9 mouse cellular contexts compared by ENCODE assay signal in the genomic region with DNA sequence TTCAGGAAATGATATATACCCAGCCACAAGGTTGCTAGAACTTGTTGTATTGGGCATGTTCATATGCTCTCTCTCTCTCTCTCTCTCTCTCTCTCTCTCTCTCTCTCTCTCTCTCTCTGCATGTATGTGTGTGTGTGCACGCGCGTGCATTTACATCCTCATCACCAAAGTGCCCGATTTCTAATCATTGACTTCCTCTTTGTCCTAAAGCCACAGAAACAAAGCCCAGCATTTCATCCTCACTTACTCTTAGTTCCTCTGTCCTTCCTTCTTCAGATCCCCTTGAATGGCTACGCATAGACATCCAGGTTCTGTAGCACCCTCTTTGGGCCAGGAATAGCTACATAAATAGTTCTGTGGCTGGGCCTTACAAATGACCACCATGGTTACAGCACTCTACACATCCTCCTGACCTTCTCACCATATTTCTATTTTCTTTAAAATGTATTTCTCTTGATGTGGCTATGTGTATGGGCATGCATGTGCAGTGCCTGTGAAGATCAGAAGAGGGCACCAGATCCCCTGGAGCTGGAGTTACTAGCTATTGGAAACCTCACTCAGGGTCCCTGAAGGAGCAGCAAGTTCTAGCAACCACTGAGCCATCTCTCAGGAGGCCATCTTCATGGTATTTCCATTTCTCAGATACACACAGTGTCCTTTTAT.
DNase-seq lines count a peak whose midpoint lies in the region; TF ChIP-seq lines count a peak whose summit lies in the region.
"Had no signal": no experiment of that assay in that cellular context is flagged by ENCODE, and none has a peak within 500 bp of the region (broad histone marks: within the 10 kb centered on the region; RNA-seq: fewer than 3 reads in every experiment).

No protein-coding gene starts in this region.

- TF ChIP-seq CTCF in left cerebral cortex, adult 2 months (IDR thresholded peaks at IDR 0.05): peak; percentile 41
- TF ChIP-seq CTCF in thymus, adult 2 months (IDR thresholded peaks at IDR 0.05; ENCODE audit: borderline replicate concordance, control insufficient read depth, extremely low read depth, insufficient read depth, low read length, poor library complexity): no peak

- no peak overlapping the region for H3K27ac ChIP-seq in left cerebral cortex, adult 2 months
- no peak overlapping the region for H3K27ac ChIP-seq in thymus, adult 2 months (ENCODE audit: control insufficient read depth, insufficient read depth, low read length)

- H3K4me3 ChIP-seq in left cerebral cortex, adult 2 months: no peak overlapping the region
- no peak overlapping the region for H3K4me3 ChIP-seq in thymus, adult 2 months (ENCODE audit: control insufficient read depth, insufficient read depth, low read length)
- H3K4me3 ChIP-seq: heart, embryonic 12.5 days had no signal

- 58% methylated on average over 5 of the region's 5 CpGs for WGBS in thymus, adult 2 months

- DNase-seq in adrenal gland, postnatal 10 days: peak; percentile 22
- DNase-seq in adrenal gland, adult 2 months: no peak
- no peak for DNase-seq in left cerebral cortex, adult 2 months (ENCODE audit: extremely low spot score in 1 of 2, low spot score in 2 of 2)
- DNase-seq in left cerebral cortex, adult 18-20 months (ENCODE audit: low spot score in 2 of 2): no peak
- DNase-seq in induced T-regulatory cell, adult 2 months (ENCODE audit: low read depth): peak; percentile 6
- peak; percentile 47 for DNase-seq in thymus, adult 2 months
- no peak for DNase-seq in layer of hippocampus, postnatal 36 days
- no peak for DNase-seq in ovary, postnatal 36 days (ENCODE audit: low spot score)

- intact Hi-C loops in left cerebral cortex, adult 2 months (cut with DNase I): no loop called here

- H3K27me3 ChIP-seq in thymus, adult 2 months (ENCODE audit: control insufficient read depth, insufficient read depth, low read length): no peaks in the 10 kb centered on the region

- peaks cover 19% of the 10 kb centered on the region for H3K4me1 ChIP-seq in thymus, adult 2 months (replicated peaks; ENCODE audit: control insufficient read depth, insufficient read depth, low read length)

- TF ChIP-seq POLR2A in thymus, adult 2 months (IDR thresholded peaks at IDR 0.05; ENCODE audit: control insufficient read depth, extremely low read depth, insufficient read depth, low read length, poor library complexity): no peak

- H3K36me3 ChIP-seq in thymus, adult 2 months (ENCODE audit: control insufficient read depth, insufficient read depth, low read length): no peaks in the 10 kb centered on the region
- H3K36me3 ChIP-seq: heart, embryonic 12.5 days had no signal

Comparison
In these comparisons a context has a peak if more than half of its experiments do, and no peak if none do; other contexts are left out.
1. DNase-seq: peak in adrenal gland, postnatal 10 days (single experiment), induced T-regulatory cell, adult 2 months (single experiment) and thymus, adult 2 months (single experiment); none in adrenal gland, adult 2 months (single experiment), left cerebral cortex, adult 2 months (0 of 2), left cerebral cortex, adult 18-20 months (0 of 2), layer of hippocampus, postnatal 36 days (0 of 2) and ovary, postnatal 36 days (single experiment).